Mouse (Mus musculus) embryonic fibroblast, embryonic 13.5 days (primary cell): ENCODE results near the gene Slc43a2. TPM values are rescaled to one million over a fixed set of nuclear protein-coding genes. Genes with fewer than 3 reads are reported as not detected.
A peak's percentile ranks its signal among the peaks of the same experiment; 100 is the strongest.

Experiments
- H3K27ac ChIP-seq: 2 replicates; pipeline ENCODE4 v1.5.1; 2012; ENCODE audit warnings: low read length, control low read depth, inconsistent platforms; ENCODE audit not compliant: insufficient read depth
- H3K4me1 ChIP-seq: 2 replicates; pipeline ENCODE4 v1.6.1; 2011; ENCODE audit warnings: low read length; ENCODE audit not compliant: control insufficient read depth, insufficient read depth
- H3K4me3 ChIP-seq: 2 replicates; pipeline ENCODE4 v1.5.1; 2011; ENCODE audit warnings: mild to moderate bottlenecking, control low read depth, low read length; ENCODE audit not compliant: insufficient read depth
- CTCF ChIP-seq: IDR thresholded peaks from 2 replicates; pipeline ENCODE4 v1.5.1; 2011; ENCODE audit warnings: mild to moderate bottlenecking, control low read depth, low read length, moderate library complexity, borderline replicate concordance; ENCODE audit not compliant: insufficient read depth
- POLR2A ChIP-seq: IDR thresholded peaks from 2 replicates; pipeline ENCODE4 v1.6.1; 2011; ENCODE audit warnings: low read depth, mild to moderate bottlenecking, control low read depth, low read length, moderate library complexity
- polyA plus RNA-seq: library from polyadenylated mRNA; stranded (reverse); fragments of >200 nt; gene quantifications from 2 replicates; pipeline ENCODE4 v1.2.4, GENCODE M21; 2011; ENCODE audit warnings: low read depth; ENCODE audit not compliant: missing spikeins, insufficient read length

Gene Slc43a2
- polyA plus RNA-seq, 1 experiment = 6.9 TPM

DNA sequence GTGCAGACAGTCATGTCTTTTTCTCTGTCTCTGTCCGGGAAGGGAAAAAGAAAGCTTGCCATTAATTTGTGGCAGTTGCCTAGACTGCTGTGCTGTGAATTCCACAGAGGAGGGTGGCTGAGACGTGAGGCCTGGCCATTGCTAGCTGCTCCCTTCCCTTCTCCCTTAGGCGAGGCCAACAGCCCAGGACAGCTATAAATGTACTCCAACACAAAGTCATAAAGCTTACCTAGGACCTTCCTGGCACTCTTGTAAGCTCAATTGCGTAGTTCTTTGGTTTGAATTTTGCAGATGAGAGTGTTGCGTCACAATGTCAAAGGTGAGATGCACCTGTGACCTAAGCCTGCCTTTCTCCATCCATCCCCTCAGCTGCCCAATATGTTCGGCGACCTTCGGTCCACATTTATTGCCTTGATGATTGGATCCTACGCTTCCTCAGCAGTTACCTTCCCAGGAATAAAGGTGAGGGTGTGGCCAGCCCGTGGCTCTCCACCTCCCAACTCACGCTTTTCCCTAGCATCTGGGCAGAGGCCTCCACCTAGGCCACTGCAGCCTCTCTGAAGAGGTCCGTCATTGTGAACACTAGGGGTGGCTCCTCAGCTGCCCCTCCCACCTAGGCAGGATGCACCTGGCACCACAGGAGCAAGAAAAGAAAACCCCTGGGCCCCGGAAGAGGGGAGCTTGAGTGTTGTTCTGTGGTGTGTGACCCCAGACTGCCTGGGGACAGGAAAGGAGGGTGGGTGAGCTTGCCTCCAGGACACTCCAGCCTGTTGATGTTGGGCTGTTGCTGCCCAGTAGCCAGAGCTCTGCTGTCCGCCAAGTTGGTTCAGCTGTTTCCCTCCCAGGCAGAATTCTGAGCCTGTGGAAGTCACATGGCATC, 29.3 kb downstream of the Slc43a2 start:
- H3K27ac ChIP-seq = no peak overlapping the region
- H3K4me3 ChIP-seq = no peak overlapping the region
- no peak for TF ChIP-seq POLR2A
- no peak for TF ChIP-seq CTCF
- H3K4me1 ChIP-seq = peaks cover 5% of the 10 kb centered on the region; the same call in 1 of the 2 replicates

DNA sequence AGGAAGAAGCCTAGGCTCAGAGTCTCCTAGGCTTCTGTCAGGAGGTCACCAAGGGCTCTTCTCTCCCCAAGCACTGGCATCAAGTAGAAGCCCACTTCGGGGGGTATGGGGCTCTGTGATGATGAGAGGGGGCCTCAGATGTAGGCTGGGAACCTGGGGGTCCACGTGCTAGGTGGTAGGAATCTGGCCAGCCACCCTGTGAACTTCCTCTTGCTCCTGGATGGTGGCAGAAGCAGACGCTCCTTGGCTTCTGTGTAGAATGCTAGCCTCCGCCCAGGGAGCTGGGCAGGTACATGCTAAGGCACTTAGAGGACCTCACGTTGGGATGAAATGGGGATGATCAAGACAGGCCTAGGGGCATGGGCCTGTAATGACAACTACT, 29.9 kb downstream of the Slc43a2 start:
- Histone ChIP-seq H3K4me1 (peaks cover 5% of the 10 kb centered on the region; the same call in 1 of the 2 replicates), H3K4me3 (no peak overlapping the region), H3K27ac (no peak overlapping the region)
- TF ChIP-seq POLR2A (no peak), CTCF (no peak)

DNA sequence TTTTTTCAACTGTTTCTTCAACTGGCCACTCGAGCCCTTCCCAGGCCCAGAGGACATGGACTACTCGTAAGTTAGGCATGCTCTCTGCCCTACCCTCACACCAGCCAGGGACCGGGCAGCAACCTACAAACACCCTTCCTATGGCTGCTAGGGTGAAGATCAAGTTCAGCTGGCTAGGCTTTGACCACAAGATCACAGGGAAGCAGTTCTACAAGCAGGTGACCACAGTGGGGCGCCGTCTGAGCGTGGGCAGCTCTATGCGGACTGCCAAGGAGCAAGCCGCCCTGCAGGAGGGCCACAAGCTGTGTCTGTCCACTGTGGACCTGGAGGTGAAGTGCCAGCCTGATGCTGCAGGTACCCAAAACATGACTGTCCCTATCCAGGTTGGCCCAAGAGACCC, 31.3 kb downstream of the Slc43a2 start:
- peaks cover 5% of the 10 kb centered on the region; the same call in 1 of the 2 replicates for H3K4me1 ChIP-seq

DNA sequence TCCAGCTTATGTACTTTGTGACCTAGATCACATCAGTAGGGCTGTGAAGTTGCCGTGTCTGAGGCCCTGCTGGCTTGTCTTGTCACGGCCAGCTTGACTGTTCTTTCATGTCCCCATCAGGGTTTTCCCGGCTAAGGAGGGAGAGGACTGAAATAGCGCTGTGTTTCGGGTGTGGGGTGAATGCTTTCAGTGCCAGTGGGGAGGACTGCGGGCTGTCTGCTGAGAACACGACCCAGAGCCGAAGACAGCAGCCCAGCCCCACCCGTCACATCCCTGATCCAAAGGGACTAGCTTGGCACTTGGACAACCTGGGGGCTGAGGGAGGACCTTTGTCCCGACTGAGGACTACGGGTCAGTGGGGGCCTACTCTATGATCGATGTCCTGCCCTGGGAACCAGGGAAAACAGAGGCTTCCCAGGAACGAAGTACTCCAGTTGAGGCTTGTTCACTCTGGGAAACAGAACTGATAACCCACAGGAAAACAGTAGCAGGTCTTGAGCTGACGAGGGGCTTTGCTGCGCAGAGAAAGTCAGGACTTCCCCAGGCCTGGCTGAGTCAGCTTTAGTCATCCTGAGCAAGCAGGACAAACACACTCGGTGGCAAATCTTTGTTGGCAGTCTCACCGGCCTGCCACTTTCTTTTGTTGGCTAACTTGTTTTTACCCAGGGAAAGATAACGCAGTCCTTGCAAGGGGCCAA, 32.5 kb downstream of the Slc43a2 start:
- H3K27ac ChIP-seq = peak overlapping the region; percentile 79
- H3K4me3 ChIP-seq = no peak overlapping the region
- TF ChIP-seq CTCF (no peak), POLR2A (no peak)

More for the DNA sequence above, 31.3 kb downstream of the Slc43a2 start:
- Histone ChIP-seq H3K4me3 (no peak overlapping the region), H3K27ac (no peak overlapping the region)
- TF ChIP-seq CTCF (no peak), POLR2A (no peak)

DNA sequence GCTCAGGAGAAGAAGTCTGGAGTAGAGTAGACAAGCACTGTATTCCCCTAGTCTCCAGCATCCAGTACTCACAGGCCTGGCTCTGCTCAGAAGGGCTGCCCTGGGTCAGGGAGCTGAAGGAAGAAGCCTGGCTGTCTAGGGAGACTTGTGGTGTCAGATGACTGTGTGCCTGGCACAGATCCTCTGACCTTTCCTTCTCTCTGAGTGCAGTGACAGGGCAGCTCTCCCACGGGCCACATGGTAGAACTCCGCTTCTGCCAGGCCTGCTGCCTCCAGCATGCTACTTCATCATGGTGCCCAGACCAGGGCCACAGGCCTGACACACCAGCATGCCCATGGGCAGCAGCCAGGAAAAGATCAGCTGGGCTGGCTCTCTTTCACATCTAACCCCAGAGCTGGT, 34.4 kb downstream of the Slc43a2 start:
- H3K27ac ChIP-seq = no peak overlapping the region
- TF ChIP-seq POLR2A (no peak), CTCF (no peak)
- no peak overlapping the region for H3K4me3 ChIP-seq
- peaks cover 5% of the 10 kb centered on the region; the same call in 1 of the 2 replicates for H3K4me1 ChIP-seq

More for the DNA sequence above, 32.5 kb downstream of the Slc43a2 start:
- H3K4me1 ChIP-seq = peaks cover 5% of the 10 kb centered on the region; the same call in 1 of the 2 replicates

DNA sequence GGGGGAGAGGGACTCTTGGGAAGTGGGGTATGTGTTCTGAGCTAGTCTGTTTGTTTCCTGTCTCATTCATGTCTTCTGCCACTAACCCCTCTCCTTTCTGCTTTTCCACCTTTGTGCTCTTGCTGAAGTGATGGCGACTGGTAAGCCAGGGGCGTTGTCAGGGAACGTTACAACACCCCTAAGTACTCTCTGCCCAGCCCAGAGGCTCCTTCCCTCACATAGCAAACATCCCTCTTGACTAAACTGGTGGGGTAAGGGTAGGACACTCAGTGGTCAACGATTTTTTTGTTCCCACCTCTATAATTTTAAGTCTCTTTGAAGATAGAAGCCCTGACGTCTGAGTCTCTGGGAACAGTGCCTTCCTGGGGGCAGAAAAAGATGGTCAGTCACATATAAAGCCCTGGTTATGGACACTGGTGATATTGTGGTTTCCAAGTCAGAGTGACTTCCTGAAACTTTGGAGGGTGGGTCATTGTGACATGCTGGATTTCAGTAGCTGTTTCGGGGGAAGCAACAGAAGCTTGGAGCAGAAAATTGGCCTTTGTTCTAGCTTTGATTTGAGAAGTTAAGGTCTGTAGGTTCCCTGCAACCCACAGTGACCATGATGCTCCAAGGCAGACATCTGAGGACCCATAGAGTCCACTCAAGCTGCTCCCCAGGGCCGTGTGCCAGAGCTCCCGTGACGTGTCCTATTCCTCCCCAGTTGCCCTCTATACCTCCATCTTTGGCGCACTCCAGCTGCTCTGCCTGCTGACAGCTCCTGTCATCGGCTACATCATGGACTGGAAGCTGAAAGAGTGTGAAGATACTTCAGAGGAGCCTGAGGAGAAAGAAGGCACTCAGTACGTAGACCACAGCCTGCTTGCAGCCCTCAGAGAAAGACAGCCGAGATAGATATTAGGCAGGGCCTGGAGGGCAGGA, 35.0 kb downstream of the Slc43a2 start:
- TF ChIP-seq POLR2A = no peak
- no peak for TF ChIP-seq CTCF
- H3K4me1 ChIP-seq = peaks cover 5% of the 10 kb centered on the region; the same call in 1 of the 2 replicates
- no peak overlapping the region for H3K4me3 ChIP-seq
- H3K27ac ChIP-seq = no peak overlapping the region

DNA sequence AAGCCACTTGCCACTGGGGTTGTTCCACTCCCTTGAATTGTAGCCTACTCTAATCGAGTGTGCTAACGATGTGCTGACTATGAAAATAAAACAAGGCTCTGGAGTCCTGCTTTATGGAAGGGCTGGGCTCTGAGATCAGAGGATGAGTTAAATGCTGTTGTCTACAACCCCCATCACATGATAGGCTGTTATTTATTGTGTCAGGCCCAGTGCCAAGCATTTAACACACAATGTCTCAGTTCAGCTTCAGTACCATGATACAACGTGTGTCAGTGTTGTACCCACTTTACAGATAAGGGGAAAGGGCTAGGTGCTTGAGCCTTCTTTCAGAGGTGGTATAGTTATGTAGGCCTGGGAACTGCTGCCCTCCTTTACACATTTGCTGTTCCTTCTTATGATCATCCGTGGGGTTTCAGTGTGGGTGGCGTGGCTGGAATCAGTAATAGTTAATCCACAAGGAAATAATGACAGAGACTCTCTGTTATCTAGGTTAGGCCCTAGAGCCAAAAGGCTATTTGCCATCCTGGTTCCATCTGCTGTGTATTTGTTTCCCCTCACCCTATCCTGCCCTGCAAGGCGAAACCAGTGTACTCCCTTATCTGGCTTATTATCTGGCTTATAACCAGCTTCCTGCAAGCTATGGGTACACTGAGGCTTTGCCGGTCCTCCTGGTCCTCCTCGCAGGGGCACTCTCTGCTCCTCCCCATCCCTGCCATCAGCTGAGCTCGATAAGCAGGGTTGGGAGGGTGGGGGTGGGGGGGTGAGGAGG, 36.0 kb downstream of the Slc43a2 start:
- Histone ChIP-seq H3K27ac (no peak overlapping the region), H3K4me1 (peaks cover 5% of the 10 kb centered on the region; the same call in 1 of the 2 replicates), H3K4me3 (no peak overlapping the region)
- no peak for TF ChIP-seq POLR2A
- TF ChIP-seq CTCF = no peak

DNA sequence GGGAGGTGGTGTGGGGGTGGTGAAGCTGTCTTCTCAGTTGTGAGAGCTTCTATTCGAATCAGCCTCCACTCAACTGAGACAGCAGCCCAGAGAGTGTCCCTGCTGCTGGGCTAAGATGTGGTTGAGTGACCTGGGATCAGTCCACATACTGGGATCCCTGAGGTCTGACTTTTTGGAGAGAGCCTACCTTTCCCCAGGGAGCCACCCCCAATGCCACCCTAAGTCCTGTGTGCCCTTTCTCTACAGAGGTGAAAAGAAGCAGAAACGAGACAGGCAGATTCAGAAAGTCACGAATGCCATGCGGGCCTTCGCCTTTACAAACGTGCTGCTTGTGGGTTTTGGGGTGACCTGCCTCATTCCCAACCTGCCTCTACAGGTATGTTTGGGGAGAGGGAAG, 36.6 kb downstream of the Slc43a2 start:
- no peak overlapping the region for H3K4me3 ChIP-seq
- TF ChIP-seq POLR2A (no peak), CTCF (no peak)
- H3K27ac ChIP-seq = no peak overlapping the region
- H3K4me1 ChIP-seq = peaks cover 5% of the 10 kb centered on the region; the same call in 1 of the 2 replicates
